Mouse (Mus musculus): Measurements from ENCODE around the gene Myo1b. TPM values are rescaled to one million over a fixed set of nuclear protein-coding genes. Genes with fewer than 3 reads are reported as not detected.

Myo1b gene
- total and polyA plus RNA-seq, 3 experiments = 0.07 TPM; not detected in 1

GRCm38 (mm10) chr1:51758326-51759109, 157.4 kb downstream of the Myo1b start:
- no peaks in the 10 kb centered on the region for H3K36me3 ChIP-seq (replicated peaks in 1 of 2; ENCODE audit: control insufficient read depth in 1 of 2, insufficient read depth in 1 of 2, low read length in 1 of 2)
- peak; percentile 22 for DNase-seq (ENCODE audit: extremely low read depth)
- TF ChIP-seq IRF4 (IDR thresholded peaks at IDR 0.05; ENCODE audit: low read depth, low read length) (0 out of 2 replicates have a peak, but pooled peaks have one; percentile 15), SIN3A (IDR thresholded peaks at IDR 0.05; ENCODE audit: low read length) (no peak)

GRCm38 (mm10) chr1:51753621-51754020, 162.2 kb downstream of the Myo1b start:
- Histone ChIP-seq H3K4me2 (ENCODE audit: insufficient read depth, low read depth, poor library complexity, severe bottlenecking) (no peak overlapping the region), H3K4me1 (ENCODE audit: control insufficient read depth in 1 of 2, insufficient read depth in 2 of 2) (peaks cover 2 to 10% of the 10 kb centered on the region in 2 experiments; a peak in 3 of 4 replicates), H3K27ac (ENCODE audit: insufficient read depth, low read depth) (no peak overlapping the region), H3K79me2 (replicated peaks; ENCODE audit: control insufficient read depth, extremely low read depth, insufficient read depth, poor library complexity, severe bottlenecking) (no peaks in the 10 kb centered on the region), H3K9ac (ENCODE audit: insufficient read depth, low read depth) (no peak overlapping the region), H3K9me3 (replicated peaks; ENCODE audit: low read length) (no peaks in the 10 kb centered on the region), H3K4me3 (replicated peaks in 1 of 3; ENCODE audit: low read depth in 2 of 3, low read length in 2 of 3, poor library complexity in 1 of 3) (no peak overlapping the region), H3K27me3 (replicated peaks) (no peaks in the 10 kb centered on the region), H3K36me3 (replicated peaks in 1 of 2; ENCODE audit: control insufficient read depth in 1 of 2, insufficient read depth in 1 of 2, low read length in 1 of 2) (no peaks in the 10 kb centered on the region)
- DNase-seq (ENCODE audit: extremely low read depth) = no peak
- dilution Hi-C loops (cut with MboI; ENCODE audit: extremely low pct_ligation_motif_present, extremely low pct_unique_long_range_greater_than_20kb, low sequenced_read_pairs) = no loop called here
- no peak for TF ChIP-seq KAT2A (IDR thresholded peaks at IDR 0.05; ENCODE audit: insufficient replicate concordance, low read length)
- TF ChIP-seq HCFC1 (IDR thresholded peaks at IDR 0.05; ENCODE audit: low read depth, low read length) = no peak
- TF ChIP-seq MEF2A (IDR thresholded peaks at IDR 0.05; ENCODE audit: borderline replicate concordance, low read depth, low read length) = no peak
- TF ChIP-seq E2F4 (IDR thresholded peaks at IDR 0.05; ENCODE audit: insufficient replicate concordance, low read depth, low read length) = no peak
- TF ChIP-seq TCF12 (IDR thresholded peaks at IDR 0.05; ENCODE audit: low read depth, low read length) = no peak
- TF ChIP-seq MAX (IDR thresholded peaks at IDR 0.05; ENCODE audit: low read length) = no peak
- no peak for TF ChIP-seq SMC3 (IDR thresholded peaks at IDR 0.05; ENCODE audit: low read depth, low read length)
- TF ChIP-seq IRF4 (IDR thresholded peaks at IDR 0.05; ENCODE audit: low read depth, low read length) = no peak
- TF ChIP-seq JUND (conservative IDR thresholded peaks at IDR 0.05; ENCODE audit: low read depth, low read length) = no peak
- TF ChIP-seq NELFE (IDR thresholded peaks at IDR 0.05; ENCODE audit: low read depth, low read length) = no peak
- no peak for TF ChIP-seq RAD21 (IDR thresholded peaks at IDR 0.05; ENCODE audit: low read depth, low read length)
- TF ChIP-seq TBP (conservative IDR thresholded peaks at IDR 0.05; ENCODE audit: low read depth, low read length) = no peak
- no peak for TF ChIP-seq NRF1 (IDR thresholded peaks at IDR 0.05; ENCODE audit: low read depth, low read length)
- TF ChIP-seq ZKSCAN1 (IDR thresholded peaks at IDR 0.05; ENCODE audit: borderline replicate concordance, low read depth, low read length) = no peak
- TF ChIP-seq ZMIZ1 (IDR thresholded peaks at IDR 0.05; ENCODE audit: low read depth, low read length) = no peak
- in situ Hi-C loops (cut with MboI; ENCODE audit: low pct_ligation_motif_present, low pct_unique_long_range_greater_than_20kb, low sequenced_read_pairs) = no loop called here

More at GRCm38 (mm10) chr1:51758326-51759109, 157.4 kb downstream of the Myo1b start:
- no peaks in the 10 kb centered on the region for H3K27me3 ChIP-seq (replicated peaks)
- peaks cover 2 to 10% of the 10 kb centered on the region in 2 experiments; a peak in 3 of 4 replicates for H3K4me1 ChIP-seq (ENCODE audit: control insufficient read depth in 1 of 2, insufficient read depth in 2 of 2)
- no peaks in the 10 kb centered on the region for H3K79me2 ChIP-seq (replicated peaks; ENCODE audit: control insufficient read depth, extremely low read depth, insufficient read depth, poor library complexity, severe bottlenecking)
- dilution Hi-C loops (cut with MboI; ENCODE audit: extremely low pct_ligation_motif_present, extremely low pct_unique_long_range_greater_than_20kb, low sequenced_read_pairs) = no loop called here
- in situ Hi-C loops (cut with MboI; ENCODE audit: low pct_ligation_motif_present, low pct_unique_long_range_greater_than_20kb, low sequenced_read_pairs) = no loop called here
- H3K4me3 ChIP-seq (replicated peaks in 1 of 3; ENCODE audit: low read depth in 2 of 3, low read length in 2 of 3, poor library complexity in 1 of 3) = no peak overlapping the region
- H3K9me3 ChIP-seq (replicated peaks; ENCODE audit: low read length) = no peaks in the 10 kb centered on the region
- no peak overlapping the region for H3K9ac ChIP-seq (ENCODE audit: insufficient read depth, low read depth)
- H3K27ac ChIP-seq (ENCODE audit: insufficient read depth, low read depth) = no peak overlapping the region
- H3K4me2 ChIP-seq (ENCODE audit: insufficient read depth, low read depth, poor library complexity, severe bottlenecking) = peak overlapping the region; percentile 30; the same call in 1 of the 2 replicates

All from CH12.LX (cell line).